Mouse (Mus musculus) liver, embryonic 14.5 days (tissue): ENCODE data around the gene Ccdc177.

Experiments
- CTCF ChIP-seq: IDR thresholded peaks from 2 replicates; pipeline ENCODE4 v1.5.1; 2016; ENCODE audit warnings: antibody characterized with exemption, low read depth, control low read depth
- EP300 ChIP-seq: IDR thresholded peaks from 2 replicates; pipeline ENCODE4 v1.6.1; 2016; ENCODE audit warnings: antibody characterized with exemption, low read depth

GRCm38 (mm10) chr12:80785597-80785996 lies 25.1 kb upstream of the Ccdc177 start:
- TF ChIP-seq CTCF (no peak), EP300 (no peak)
